Mouse (Mus musculus): ENCODE results near the gene Cela1. TPM values are rescaled to one million over a fixed set of nuclear protein-coding genes. Genes with fewer than 3 reads are reported as not detected.

The Cela1 gene
- total RNA-seq, 2 experiments from 2014 or later, result 2.4 to 3.3 TPM

DNA sequence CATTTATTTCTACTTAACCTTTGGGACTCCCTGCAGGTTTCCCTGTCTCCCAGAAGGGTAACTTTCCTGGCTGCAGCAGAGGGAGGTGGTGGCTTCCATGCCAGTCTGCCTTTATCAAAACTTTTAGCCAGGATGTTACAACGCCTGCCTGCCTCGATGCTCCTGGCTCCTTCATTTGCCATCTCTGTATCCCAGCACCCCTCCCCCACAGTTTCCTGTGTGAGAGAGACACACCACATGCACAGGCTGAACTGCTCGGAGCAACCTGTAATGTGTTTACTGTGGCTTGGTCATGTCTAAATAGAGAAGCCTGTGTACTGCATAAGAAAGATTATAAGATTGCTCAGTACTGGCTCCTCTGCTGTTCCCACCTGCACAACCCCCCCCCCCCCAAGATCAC is 7.3 kb downstream of the Cela1 start:
- DNase-seq (ENCODE audit: extremely low spot score in 1 of 2, low spot score in 2 of 2), result no peak
- H3K4me3 ChIP-seq, result no peak overlapping the region
- TF ChIP-seq CTCF (IDR thresholded peaks at IDR 0.05), result no peak
- no peak overlapping the region for H3K27ac ChIP-seq
- intact Hi-C loops (cut with DNase I), result loop anchor here (5.0 kb wide), 3 partner anchors 68 to 213 kb away; partner anchors contain the start of genes Letmd1 and Tfcp2

DNA sequence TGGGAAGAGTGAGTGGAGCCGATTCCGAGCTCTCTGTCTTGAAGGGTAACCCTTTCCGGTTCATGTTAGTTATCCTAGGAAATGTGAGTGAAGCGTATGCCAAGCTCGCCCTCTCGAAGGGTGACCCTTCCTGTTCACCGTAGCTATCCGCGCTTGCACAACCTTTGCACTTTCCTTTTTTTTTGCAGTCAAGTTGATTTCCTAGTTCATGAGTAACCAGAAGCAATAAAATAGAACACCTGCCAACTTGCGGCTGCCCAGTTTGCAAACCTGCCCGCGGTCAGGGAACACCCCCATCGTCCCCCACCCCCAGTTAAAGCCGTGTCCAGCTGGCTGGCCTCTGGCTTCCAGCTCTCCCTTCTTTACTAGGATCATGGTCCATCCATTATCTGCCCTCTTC is 8.7 kb downstream of the Cela1 start:
- Histone ChIP-seq H3K4me3 (no peak overlapping the region), H3K27ac (no peak overlapping the region)
- no peak for DNase-seq (ENCODE audit: extremely low spot score in 1 of 2, low spot score in 2 of 2)
- intact Hi-C loops (cut with DNase I), result loop anchor here (5.0 kb wide), 1 partner anchor 42 kb away; the partner anchor contains the start of gene Smagp
- TF ChIP-seq CTCF (IDR thresholded peaks at IDR 0.05), result no peak

GRCm38 (mm10) chr15:100678581-100678980 is 9.1 kb downstream of the Cela1 start:
- no peak for DNase-seq (ENCODE audit: extremely low spot score in 1 of 2, low spot score in 2 of 2)
- Histone ChIP-seq H3K27ac (no peak overlapping the region), H3K4me3 (no peak overlapping the region)
- intact Hi-C loops (cut with DNase I), result loop anchor here (5.0 kb wide), 1 partner anchor 41 kb away; the partner anchor contains the start of gene Smagp
- no peak for TF ChIP-seq CTCF (IDR thresholded peaks at IDR 0.05)

- no peak for TF ChIP-seq CTCF (IDR thresholded peaks at IDR 0.05)
Observed at GRCm38 (mm10) chr15:100677675-100678074, 10.0 kb downstream of the Cela1 start.

GRCm38 (mm10) chr15:100676521-100676920 is 11.2 kb downstream of the Cela1 start:
- no peak for DNase-seq (ENCODE audit: extremely low spot score in 1 of 2, low spot score in 2 of 2)
- Histone ChIP-seq H3K4me3 (no peak overlapping the region), H3K27ac (no peak overlapping the region)
- peak; percentile 21 for TF ChIP-seq CTCF (IDR thresholded peaks at IDR 0.05)
- intact Hi-C loops (cut with DNase I), result loop anchor here (5.0 kb wide), 1 partner anchor 39 kb away; the partner anchor contains the start of gene Smagp

More at GRCm38 (mm10) chr15:100677675-100678074, 10.0 kb downstream of the Cela1 start:
- intact Hi-C loops (cut with DNase I), result loop anchor here (5.0 kb wide), 1 partner anchor 40 kb away; the partner anchor contains the start of gene Smagp
- Histone ChIP-seq H3K27ac (no peak overlapping the region), H3K4me3 (no peak overlapping the region)
- no peak for DNase-seq (ENCODE audit: extremely low spot score in 1 of 2, low spot score in 2 of 2)

GRCm38 (mm10) chr15:100675486-100675885 is 12.2 kb downstream of the Cela1 start:
- Histone ChIP-seq H3K4me3 (no peak overlapping the region), H3K27ac (no peak overlapping the region)
- intact Hi-C loops (cut with DNase I), result loop anchor here (5.0 kb wide), 1 partner anchor 38 kb away; the partner anchor contains the start of gene Smagp
- no peak for DNase-seq (ENCODE audit: extremely low spot score in 1 of 2, low spot score in 2 of 2)
- TF ChIP-seq CTCF (IDR thresholded peaks at IDR 0.05), result no peak

DNA sequence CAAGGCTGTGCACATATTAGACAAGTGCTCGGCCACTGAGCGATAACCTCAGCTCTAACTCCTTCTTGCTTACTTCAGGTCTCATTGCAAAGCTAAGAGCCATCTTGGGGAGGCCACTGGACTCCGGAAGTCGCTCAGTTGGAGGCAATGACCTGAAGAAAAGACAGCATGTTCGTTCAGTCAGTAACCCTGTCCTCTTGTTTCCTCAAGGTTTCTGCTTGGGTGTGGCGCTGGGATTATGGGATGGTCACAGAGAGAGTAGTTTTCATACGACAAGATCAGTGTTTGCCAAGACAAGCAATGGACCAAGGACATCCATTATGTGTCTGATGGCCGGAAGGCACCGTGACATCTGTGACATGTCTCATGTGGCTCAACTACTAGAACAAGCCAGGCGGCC is 13.2 kb downstream of the Cela1 start:
- intact Hi-C loops (cut with DNase I), result no loop called here
- no peak overlapping the region for H3K27ac ChIP-seq
- DNase-seq (ENCODE audit: extremely low spot score in 1 of 2, low spot score in 2 of 2), result no peak
- no peak overlapping the region for H3K4me3 ChIP-seq
- TF ChIP-seq CTCF (IDR thresholded peaks at IDR 0.05), result no peak

DNA sequence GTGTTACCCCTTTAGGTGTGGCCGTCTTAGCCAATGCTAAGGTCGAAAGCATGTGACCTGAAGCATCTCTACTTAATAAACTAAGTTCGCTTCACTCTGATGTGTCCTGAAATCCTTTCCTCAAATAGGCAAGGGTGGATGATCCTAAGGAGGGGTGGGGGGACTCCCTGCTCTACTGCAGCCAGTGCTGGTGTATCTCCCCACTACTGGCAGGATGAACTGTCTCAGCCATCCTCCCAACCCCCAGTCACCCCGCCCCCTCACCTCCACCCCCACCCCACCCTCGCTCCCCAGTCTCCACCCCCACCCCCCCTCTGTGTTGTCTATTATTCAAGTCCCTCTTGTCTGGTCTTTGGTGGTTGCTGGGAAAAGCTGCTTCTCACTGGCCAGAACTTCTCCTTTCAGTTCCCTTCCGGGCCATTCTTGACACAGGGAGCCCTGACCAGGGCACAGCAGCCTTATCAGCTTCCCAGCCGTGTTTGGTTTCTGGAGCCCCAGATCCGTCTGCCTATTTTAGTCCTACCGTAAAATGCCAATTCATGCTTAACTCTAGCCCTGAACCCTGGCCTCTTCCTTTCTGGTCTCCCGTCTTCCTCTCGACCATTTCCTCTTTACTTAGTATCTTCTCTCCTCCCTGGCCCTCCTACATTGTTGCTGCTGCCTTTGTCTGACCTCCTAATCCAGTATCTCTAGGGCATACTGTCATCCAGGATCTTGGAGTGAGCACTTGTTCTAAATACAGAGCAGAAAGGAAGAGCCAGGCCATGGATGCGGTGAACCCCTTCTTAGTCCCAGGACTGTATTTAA is 13.9 kb downstream of the Cela1 start:
- Histone ChIP-seq H3K27ac (no peak overlapping the region), H3K4me3 (no peak overlapping the region)
- TF ChIP-seq CTCF (IDR thresholded peaks at IDR 0.05), result no peak
- intact Hi-C loops (cut with DNase I), result no loop called here
- DNase-seq (ENCODE audit: extremely low spot score in 1 of 2, low spot score in 2 of 2), result no peak

- H3K27ac ChIP-seq, result no peak overlapping the region
- no peak for TF ChIP-seq CTCF (IDR thresholded peaks at IDR 0.05)
- intact Hi-C loops (cut with DNase I), result no loop called here
- no peak for DNase-seq (ENCODE audit: extremely low spot score in 1 of 2, low spot score in 2 of 2)
- H3K4me3 ChIP-seq, result no peak overlapping the region
Observed at GRCm38 (mm10) chr15:100670833-100671232, 16.9 kb downstream of the Cela1 start.

- TF ChIP-seq CTCF (IDR thresholded peaks at IDR 0.05), result no peak
- intact Hi-C loops (cut with DNase I), result no loop called here
- no peak for DNase-seq (ENCODE audit: extremely low spot score in 1 of 2, low spot score in 2 of 2)
- Histone ChIP-seq H3K27ac (no peak overlapping the region), H3K4me3 (no peak overlapping the region)
Observed at GRCm38 (mm10) chr15:100670004-100670403, 17.7 kb downstream of the Cela1 start.

DNA sequence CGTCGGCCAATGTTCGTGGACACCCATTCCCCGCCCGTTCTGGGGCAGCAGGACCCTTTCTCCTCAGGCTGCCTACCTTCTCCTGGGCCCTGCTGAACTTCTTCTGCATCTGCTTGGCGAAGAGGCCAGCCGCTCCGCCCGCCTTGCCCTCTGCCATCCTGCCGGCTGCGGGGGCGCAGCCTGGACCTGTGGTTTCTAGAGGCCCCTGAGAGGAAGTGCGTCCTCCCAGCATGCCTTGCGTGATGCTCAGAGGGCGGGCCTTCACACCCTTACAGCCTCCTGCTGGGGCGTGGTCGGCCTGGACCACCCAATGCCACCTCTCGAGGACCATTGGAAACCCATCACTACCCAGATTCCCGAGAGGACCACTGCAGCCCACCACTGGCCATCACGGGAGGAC is 18.4 kb downstream of the Cela1 start, which contains the start of gene Bin2:
TSS of gene Bin2 (minus strand) at position 217 of the 400 bp plus-strand sequence.
- no peak within 1 kb of the TSS for H3K27ac ChIP-seq
- H3K4me3 ChIP-seq, result no peak within 1 kb of the TSS
- TF ChIP-seq CTCF (IDR thresholded peaks at IDR 0.05), result no peak
- intact Hi-C loops (cut with DNase I), result no loop called here
- peak in 1 of 2 experiments; percentile 18 for DNase-seq (ENCODE audit: extremely low spot score in 1 of 2, low spot score in 2 of 2)

DNA sequence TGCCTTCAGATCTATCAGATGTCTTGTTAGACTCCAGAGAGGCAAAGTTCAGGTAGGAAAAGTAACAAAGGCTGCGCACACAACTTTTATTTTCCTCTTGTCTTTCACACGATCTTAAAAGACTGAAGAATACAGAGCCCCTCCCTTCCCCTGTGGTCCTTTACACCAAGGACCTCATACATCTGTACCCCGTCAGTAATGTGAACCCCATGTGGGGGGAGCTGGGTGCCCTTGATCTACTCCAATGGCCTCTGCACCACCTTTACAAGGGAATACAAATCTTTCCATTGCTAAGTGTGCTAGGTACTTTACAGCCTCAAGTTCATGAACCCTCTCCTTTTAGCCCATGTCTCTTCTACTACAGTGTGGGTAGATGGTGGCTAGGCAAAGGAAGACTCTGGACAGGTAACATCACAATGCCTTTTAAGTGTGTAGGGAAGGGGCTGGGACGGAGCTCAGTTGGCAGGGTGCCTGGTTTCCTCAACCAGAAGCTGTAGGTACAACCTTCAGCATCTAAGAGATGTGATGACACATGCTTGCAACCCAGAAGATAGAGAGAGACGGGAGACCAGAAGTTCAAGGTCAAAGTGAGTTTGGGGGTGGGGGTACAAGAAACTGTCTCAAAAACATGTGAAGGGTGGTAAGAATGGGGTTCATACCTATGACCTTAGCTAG is 19.7 kb downstream of the Cela1 start:
- no peak overlapping the region for H3K27ac ChIP-seq
- intact Hi-C loops (cut with DNase I), result no loop called here
- DNase-seq (ENCODE audit: extremely low spot score in 1 of 2, low spot score in 2 of 2), result no peak
- H3K4me3 ChIP-seq, result no peak overlapping the region
- TF ChIP-seq CTCF (IDR thresholded peaks at IDR 0.05), result no peak
